Mouse (Mus musculus): ENCODE measurements at regions not wholly inside any gene's neighbourhood (a gene's known extent, or its start where the extent isn't known, plus 50 kb on each side); places are given as distances from the start of the nearest gene placed in this dataset.

- no peak for DNase-seq (ENCODE audit: low spot score in 2 of 2)
Measured at GRCm38 (mm10) chr8:41648276-41648675, 231.4 kb upstream of the Frg1 start.

- no peak for DNase-seq (ENCODE audit: low spot score in 2 of 2)
Measured at GRCm38 (mm10) chr8:41644626-41645025, 227.8 kb upstream of the Frg1 start.

- DNase-seq (ENCODE audit: low spot score in 2 of 2), result no peak
Measured at GRCm38 (mm10) chr8:41623841-41624240, 207.0 kb upstream of the Frg1 start.

GRCm38 (mm10) chr8:41600255-41600654 is 183.4 kb upstream of the Frg1 start:
- no peak for DNase-seq (ENCODE audit: low spot score in 2 of 2)

- no peak for DNase-seq (ENCODE audit: low spot score in 2 of 2)
Measured at GRCm38 (mm10) chr8:41594446-41594845, 177.6 kb upstream of the Frg1 start.

- DNase-seq (ENCODE audit: low spot score in 2 of 2), result no peak
Measured at GRCm38 (mm10) chr8:41593666-41594042, 176.8 kb upstream of the Frg1 start.

- DNase-seq (ENCODE audit: low spot score in 2 of 2), result no peak
Measured at GRCm38 (mm10) chr8:41592741-41593665, 176.1 kb upstream of the Frg1 start.

GRCm38 (mm10) chr8:41592174-41592573 is 175.3 kb upstream of the Frg1 start:
- no peak for DNase-seq (ENCODE audit: low spot score in 2 of 2)

- no peak for DNase-seq (ENCODE audit: low spot score in 2 of 2)
Measured at GRCm38 (mm10) chr8:41588157-41588556, 171.3 kb upstream of the Frg1 start.

GRCm38 (mm10) chr8:41573027-41573885 is 156.4 kb upstream of the Frg1 start:
- DNase-seq (ENCODE audit: low spot score in 2 of 2), result peak; percentile 33 to 82

GRCm38 (mm10) chr8:41570566-41570965 is 153.7 kb upstream of the Frg1 start:
- DNase-seq (ENCODE audit: low spot score in 2 of 2), result no peak

GRCm38 (mm10) chr8:41561995-41562394 is 145.1 kb upstream of the Frg1 start:
- no peak for DNase-seq (ENCODE audit: low spot score in 2 of 2)

GRCm38 (mm10) chr8:41556819-41557218 is 139.9 kb upstream of the Frg1 start:
- peak; percentile 34 to 55 for DNase-seq (ENCODE audit: low spot score in 2 of 2)

- DNase-seq (ENCODE audit: low spot score in 2 of 2), result no peak
Measured at GRCm38 (mm10) chr8:41552747-41553534, 136.1 kb upstream of the Frg1 start.

- no peak for DNase-seq (ENCODE audit: low spot score in 2 of 2)
Measured at GRCm38 (mm10) chr8:41551925-41552414, 135.1 kb upstream of the Frg1 start.

- no peak for DNase-seq (ENCODE audit: low spot score in 2 of 2)
Measured at GRCm38 (mm10) chr8:41550095-41550420, 133.2 kb upstream of the Frg1 start.

- no peak for DNase-seq (ENCODE audit: low spot score in 2 of 2)
Measured at GRCm38 (mm10) chr8:41549220-41550094, 132.6 kb upstream of the Frg1 start.

GRCm38 (mm10) chr8:41547730-41548368 is 131.0 kb upstream of the Frg1 start:
- no peak for DNase-seq (ENCODE audit: low spot score in 2 of 2)

GRCm38 (mm10) chr8:41532212-41532611 is 115.3 kb upstream of the Frg1 start:
- DNase-seq (ENCODE audit: low spot score in 2 of 2), result no peak

GRCm38 (mm10) chr8:41529581-41529980 is 112.7 kb upstream of the Frg1 start:
- DNase-seq (ENCODE audit: low spot score in 2 of 2), result no peak

Data from frontal cortex, postnatal 10 days (tissue).